Mouse (Mus musculus): ENCODE measurements around the gene Gipc3.

GRCm38 (mm10) chr10:81315587-81315986 lies 27.5 kb downstream of the Gipc3 start:
- TF ChIP-seq CTCF (IDR thresholded peaks at IDR 0.05; ENCODE audit: low read depth) = no peak
- no peak for TF ChIP-seq EP300 (IDR thresholded peaks at IDR 0.05; ENCODE audit: low read depth)

Data from liver, embryonic 14.5 days (tissue).